Mouse (Mus musculus) mouse trophoblast stem cell (cell line): ENCODE data around the gene Gm5039.
"Not testable (repeated sequence)": the region's sequence is repeated elsewhere in the genome, so short reads cannot be mapped to it uniquely, and the experiment has no call there.

Source experiments
- in situ Hi-C, 2 experiments: fragments of 300-500 bp; cut with MseI, MboI; formaldehyde crosslinking; loops; 2 replicates in 1 of 2; 3 replicates in 1 of 2; pipeline ENCODE4 v1.15.1; 2025

Gene Gm5039

GRCm38 (mm10) chr12:88323926-88324325 is at the start of gene Gm5039:
Gene Gm5039 (minus strand): TSS chr12:88324026.
- in situ Hi-C loops: not testable (repeated sequence)

GRCm38 (mm10) chr12:88372018-88372417 is 48.2 kb upstream of the Gm5039 start:
- in situ Hi-C loops: no loop called here

GRCm38 (mm10) chr12:88370321-88370720 is 46.5 kb upstream of the Gm5039 start:
- in situ Hi-C loops: not testable (repeated sequence)

DNA sequence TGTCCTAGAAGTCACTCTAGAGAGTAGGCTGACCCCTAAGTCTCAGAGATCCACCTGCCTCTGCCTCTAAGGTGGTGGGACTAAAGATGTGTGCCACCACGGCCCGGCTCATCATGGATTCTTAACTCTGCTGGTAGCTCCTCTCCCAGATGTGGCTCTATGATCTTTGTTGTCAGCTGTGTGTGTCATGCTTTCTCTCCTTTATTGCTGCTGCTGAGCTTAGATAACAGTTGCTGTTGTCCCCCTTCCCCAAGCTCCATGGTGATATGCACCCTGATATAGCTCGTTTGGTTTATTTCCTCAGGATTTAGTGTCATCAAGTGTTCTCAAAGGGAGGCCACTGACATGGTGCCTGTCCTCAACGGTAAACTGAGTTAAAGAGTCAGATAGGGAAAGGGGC is 45.9 kb upstream of the Gm5039 start:
- in situ Hi-C loops: not testable (repeated sequence)

DNA sequence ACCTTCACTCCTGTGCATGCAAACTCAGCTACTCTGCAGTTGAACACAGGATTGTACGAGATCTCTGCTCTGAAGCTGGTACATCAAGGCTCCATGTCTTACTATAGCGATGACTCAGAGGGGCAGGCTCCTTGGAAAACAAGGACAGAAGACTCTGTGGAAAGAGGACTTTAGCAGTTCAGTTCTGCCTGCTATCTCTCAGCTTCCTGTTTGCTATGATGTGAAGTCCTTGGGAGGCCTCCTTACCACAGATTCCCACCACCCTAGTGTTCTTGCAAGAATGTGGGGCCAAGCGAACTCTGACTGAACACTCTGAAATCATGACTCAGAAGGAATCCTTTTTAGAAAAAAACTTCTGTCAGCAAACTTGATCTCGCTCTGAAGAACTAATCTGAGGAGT is 44.8 kb upstream of the Gm5039 start:
- in situ Hi-C loops: no loop called here

DNA sequence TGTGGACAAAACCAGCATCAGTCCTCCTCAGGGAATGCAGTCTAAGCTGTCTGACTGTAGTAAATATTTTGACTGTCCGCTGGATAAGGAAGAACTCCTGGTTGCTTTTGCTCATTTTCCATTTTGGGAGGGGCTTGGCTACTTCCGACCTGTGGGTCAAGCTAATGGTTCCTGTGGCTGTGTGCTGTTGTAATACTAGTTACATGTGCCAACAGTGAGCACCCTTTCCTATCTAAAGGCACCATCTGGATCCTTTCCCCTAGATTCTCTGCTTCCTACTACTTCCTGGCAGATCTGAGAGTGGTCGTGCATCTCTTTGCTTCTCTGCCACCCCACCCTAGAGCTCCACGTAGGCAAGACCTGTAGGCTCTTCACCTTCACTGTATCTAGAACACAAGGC is 43.8 kb upstream of the Gm5039 start:
- in situ Hi-C loops: no loop called here

GRCm38 (mm10) chr12:88361120-88361445 is 37.3 kb upstream of the Gm5039 start:
- in situ Hi-C loops: no loop called here

DNA sequence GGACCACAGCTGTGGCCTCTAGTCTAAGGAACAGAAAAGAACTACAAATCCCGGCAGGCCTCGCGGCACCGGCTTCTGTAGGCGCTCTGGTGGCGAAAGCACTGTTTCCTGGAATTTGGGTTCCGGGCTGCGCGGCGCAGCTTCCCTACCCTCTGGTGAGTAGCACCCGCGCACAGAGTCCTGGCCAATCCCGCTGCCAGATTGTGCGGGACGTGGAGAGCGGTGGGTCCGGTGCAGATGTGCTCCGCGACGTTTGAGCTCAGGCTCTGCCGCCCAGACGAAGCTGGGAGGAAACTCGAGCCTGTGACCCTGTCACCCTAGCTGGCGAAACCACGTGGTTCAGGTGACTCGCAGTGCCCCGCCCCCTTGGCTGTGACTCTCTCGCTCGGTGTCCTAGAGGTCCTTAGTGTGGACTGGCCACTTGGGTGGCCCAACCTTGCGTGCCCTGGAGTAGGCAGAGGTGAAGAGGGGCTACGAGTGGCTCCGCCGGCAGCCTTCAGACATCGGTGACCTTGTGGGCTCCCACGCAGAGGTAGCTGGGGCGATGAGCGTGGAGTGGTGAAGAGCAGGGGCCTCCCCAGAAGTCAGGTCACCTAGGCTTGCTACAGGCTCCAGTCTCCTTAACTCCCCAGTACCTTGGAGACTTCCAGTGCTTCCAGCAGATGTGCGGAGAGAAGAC is 36.8 kb upstream of the Gm5039 start, which contains the start of gene Adck1:
TSS of gene Adck1 (plus strand) at position 114 of the 679 bp plus-strand sequence.
- in situ Hi-C loops: no loop called here

GRCm38 (mm10) chr12:88354182-88354702 is 30.4 kb upstream of the Gm5039 start:
- in situ Hi-C loops: no loop called here

DNA sequence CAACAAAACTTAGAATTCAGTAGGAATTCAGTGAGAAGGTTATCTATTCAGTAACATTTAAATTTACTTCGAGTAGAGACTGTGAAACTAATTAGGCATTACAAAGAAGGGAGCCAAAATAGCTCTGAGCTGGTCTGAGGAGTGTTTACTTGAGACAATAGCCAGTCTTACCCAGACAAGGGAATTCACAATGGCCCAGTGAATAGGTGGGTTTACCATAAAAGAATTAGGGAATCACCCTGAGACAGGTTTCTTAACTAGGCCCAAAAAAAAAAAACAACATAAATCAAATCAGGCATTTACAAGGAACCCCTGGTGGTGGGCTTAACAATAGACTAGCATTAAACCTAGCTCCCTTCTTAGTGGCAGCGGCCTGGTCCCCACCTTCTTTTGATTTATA is 17.5 kb upstream of the Gm5039 start:
- in situ Hi-C loops: not testable (repeated sequence)

- in situ Hi-C loops: not testable (repeated sequence)
Measured at GRCm38 (mm10) chr12:88336662-88337413, 13.0 kb upstream of the Gm5039 start.

DNA sequence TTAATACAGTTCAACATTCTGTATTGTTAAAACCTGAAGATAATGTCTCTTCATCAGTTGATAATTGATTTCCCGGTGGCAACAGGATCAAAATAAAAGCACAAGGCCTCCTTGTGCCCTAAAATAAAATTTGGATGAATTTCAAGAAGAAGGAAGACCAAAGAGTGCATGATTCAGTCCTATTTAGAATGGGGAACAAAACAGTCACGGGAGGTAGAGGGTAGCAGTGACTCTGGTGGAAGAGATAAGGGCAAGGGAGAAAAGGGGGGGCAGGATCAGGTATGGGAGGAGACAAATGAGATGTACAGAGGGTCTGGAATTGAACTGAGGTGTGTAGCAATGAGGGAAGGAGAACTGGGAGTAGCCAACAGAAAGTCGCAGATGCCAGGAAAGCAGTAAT is 9.3 kb downstream of the Gm5039 start:
- in situ Hi-C loops: no loop called here

GRCm38 (mm10) chr12:88297171-88297570 is 26.7 kb downstream of the Gm5039 start:
- in situ Hi-C loops: not testable (repeated sequence)

DNA sequence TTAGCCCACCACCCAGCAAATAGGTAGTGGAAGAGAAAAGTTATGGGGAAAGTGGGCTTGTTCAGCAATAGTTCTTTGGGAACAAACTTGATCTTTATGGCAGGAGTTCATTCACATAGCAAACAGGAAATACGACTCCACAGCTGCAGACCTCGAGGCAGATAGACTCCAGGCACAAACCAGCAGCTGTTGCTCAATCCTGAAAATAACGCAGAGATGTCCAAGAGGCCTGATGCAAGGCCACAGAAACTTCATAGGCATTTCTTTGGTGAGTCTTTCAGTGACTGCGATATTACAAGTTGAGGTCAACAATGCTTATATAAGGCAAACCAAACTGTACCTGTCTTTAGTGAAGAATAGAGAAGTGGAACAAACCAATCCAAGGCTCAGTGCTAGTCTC is 30.7 kb downstream of the Gm5039 start:
- in situ Hi-C loops: not testable (repeated sequence)

DNA sequence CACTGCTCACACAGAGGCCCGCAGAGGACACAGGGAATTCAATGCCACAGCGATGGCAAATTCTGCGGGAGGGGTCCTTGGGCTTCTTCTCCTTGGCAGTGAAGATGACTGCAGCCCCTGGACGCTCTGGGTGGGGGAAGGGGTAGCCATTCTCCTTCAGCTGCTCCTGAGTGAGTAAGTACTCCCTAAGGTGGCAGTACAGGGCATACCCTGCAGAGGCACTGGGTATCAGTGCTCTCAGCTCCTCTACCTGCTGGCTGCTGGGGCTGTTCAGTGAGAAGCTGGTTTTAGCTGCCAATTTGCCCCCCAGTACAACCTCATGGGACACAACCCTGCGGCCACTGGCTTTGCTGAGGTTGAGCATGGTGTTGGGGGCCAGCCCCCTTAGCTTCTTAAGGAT is 38.6 kb downstream of the Gm5039 start:
- in situ Hi-C loops: not testable (repeated sequence)

DNA sequence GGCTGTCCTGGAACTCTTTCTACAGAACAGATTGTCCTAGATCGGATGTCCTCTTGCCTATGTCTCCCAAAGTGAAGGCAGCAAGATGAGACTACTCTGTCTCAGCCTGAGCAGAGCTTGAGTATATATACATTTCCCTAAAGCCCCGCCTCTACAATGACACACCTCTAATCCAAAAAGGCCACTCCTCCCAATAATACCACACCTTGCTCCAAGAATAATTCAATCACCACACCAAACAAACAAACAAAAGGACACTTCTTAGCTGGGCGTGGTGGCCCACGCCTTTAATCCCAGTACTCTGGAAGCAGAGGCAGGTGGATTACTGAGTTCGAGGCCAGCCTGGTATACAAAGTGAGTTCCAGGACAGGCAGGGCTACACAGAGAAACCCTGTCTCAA is 49.4 kb downstream of the Gm5039 start, which contains the start of gene Gm5662:
TSS of gene Gm5662 (minus strand) at position 101 of the 400 bp plus-strand sequence.
- in situ Hi-C loops: loop anchor here in 1 of 2 experiments (25.0 kb wide), 1 partner anchor 387 kb away; the partner anchor contains the start of gene Gm2022
